Mouse (Mus musculus) stomach, embryonic 14.5 days (tissue): Measurements from ENCODE around the gene Krt9. TPM values are rescaled to one million over a fixed set of nuclear protein-coding genes. Genes with fewer than 3 reads are reported as not detected.

Source experiments
- ATAC-seq: fragments of 200-750 bp; cut with Nextera tagmentation; 2 replicates; pipeline ENCODE4 v1.8.0; 2017; ENCODE audit warnings: low read depth, moderate TSS enrichment; ENCODE audit not compliant: insufficient number of reproducible peaks, insufficient read depth, low FRiP score
- H3K27ac ChIP-seq: fragments of 300-500 bp; sonication (generic); 2 replicates; pipeline ENCODE4 v1.5.1; 2014; ENCODE audit warnings: mild to moderate bottlenecking, low read length, moderate library complexity, mixed read lengths
- H3K27me3 ChIP-seq: fragments of 300-500 bp; sonication (generic); 2 replicates; pipeline ENCODE4 v1.6.1; 2014; ENCODE audit warnings: low read length, control low read depth, mixed read lengths; ENCODE audit not compliant: control insufficient read depth, insufficient read depth
- H3K36me3 ChIP-seq: fragments of 300-500 bp; sonication (generic); 2 replicates; pipeline ENCODE4 v1.6.1; 2014; ENCODE audit warnings: mild to moderate bottlenecking, control low read depth, low read length, moderate library complexity, mixed read lengths; ENCODE audit not compliant: control insufficient read depth, insufficient read depth
- H3K4me1 ChIP-seq: fragments of 300-500 bp; sonication (generic); 2 replicates; pipeline ENCODE4 v1.6.1; 2014; ENCODE audit warnings: low read length, control low read depth, mixed read lengths; ENCODE audit not compliant: control insufficient read depth, insufficient read depth
- H3K4me2 ChIP-seq: fragments of 300-500 bp; sonication (generic); replicated peaks from 2 replicates; pipeline ENCODE4 v1.6.1; 2014; ENCODE audit warnings: low read depth, low read length, control low read depth
- H3K4me3 ChIP-seq: fragments of 300-500 bp; sonication (generic); 2 replicates; pipeline ENCODE4 v1.5.1; 2014; ENCODE audit warnings: low read depth, low read length, control low read depth
- H3K9ac ChIP-seq: fragments of 300-500 bp; sonication (generic); replicated peaks from 2 replicates; pipeline ENCODE4 v1.6.1; 2014; ENCODE audit warnings: low read depth, mild to moderate bottlenecking, control low read depth, low read length, moderate library complexity, mixed read lengths
- H3K9me3 ChIP-seq: fragments of 300-500 bp; sonication (generic); 2 replicates; pipeline ENCODE4 v1.6.1; 2016; ENCODE audit warnings: low read depth, low read length, control low read depth; ENCODE audit not compliant: control insufficient read depth
- WGBS: fragments of 180-500 bp; shearing (Covaris S2); extraction: QIAGEN DNeasy Blood & Tissue Kit; methylation state at CpG from one replicate; pipeline ENCODE4 v1.1.7; 2014; 5-methylcytosine and 5-hydroxymethylcytosine counted together
- polyA plus RNA-seq: library from polyadenylated mRNA; unstranded; fragments of >200 nt; fragmentation: Nextera tagmentation; extraction: Ambion mirVana; gene quantifications from 2 replicates; pipeline ENCODE4 v1.2.1, GENCODE M21; 2014

The Krt9 gene
- polyA plus RNA-seq, 1 experiment from 2014 or later = not detected

DNA sequence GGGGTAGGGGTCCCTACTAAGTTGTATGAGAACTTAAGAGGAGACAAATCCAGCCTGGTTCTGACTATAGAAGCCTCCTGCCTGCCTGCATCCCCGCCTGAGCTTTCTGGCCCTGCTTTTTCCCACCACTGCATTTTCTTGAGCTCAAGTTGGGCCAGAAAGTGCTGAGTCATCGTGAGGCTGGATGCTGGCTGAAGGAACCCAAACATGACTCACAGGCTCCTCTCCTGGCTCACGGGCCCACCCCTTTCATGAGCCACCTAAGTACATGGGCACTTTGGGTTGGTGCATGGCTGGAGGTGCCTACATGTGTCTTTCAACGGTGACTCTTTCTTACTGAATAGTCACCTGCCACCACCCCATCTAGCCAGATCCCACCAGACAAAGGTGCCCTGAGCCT lies 5.6 kb upstream of the Krt9 start:
- WGBS = 75% methylated on average over 4 of the region's 4 CpGs
- Histone ChIP-seq H3K4me1 (no peaks in the 10 kb centered on the region), H3K9me3 (no peaks in the 10 kb centered on the region), H3K9ac (no peak overlapping the region), H3K36me3 (no peaks in the 10 kb centered on the region), H3K4me2 (no peak overlapping the region), H3K27me3 (no peaks in the 10 kb centered on the region), H3K27ac (no peak overlapping the region), H3K4me3 (no peak overlapping the region)
- ATAC-seq = no peak

DNA sequence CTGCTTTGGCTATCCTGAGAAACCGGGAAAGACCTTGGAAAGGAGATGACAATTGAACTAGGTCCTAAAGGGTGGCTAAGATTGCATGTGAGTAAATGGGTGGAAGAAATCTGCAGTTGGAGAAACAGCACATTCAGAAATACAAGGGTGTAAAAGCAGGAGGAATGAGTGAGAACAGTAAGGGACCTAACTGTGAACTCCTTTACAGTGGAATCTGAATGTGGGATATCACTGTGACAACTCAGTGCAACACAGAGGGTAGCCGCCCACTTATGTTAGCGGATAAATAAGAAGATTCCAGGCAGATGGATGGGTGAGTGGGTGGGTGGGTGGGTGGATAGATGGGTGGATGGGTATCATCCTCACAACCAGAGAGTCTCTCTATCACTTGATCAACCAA lies 1.2 kb downstream of the Krt9 start:
- Histone ChIP-seq H3K4me2 (no peak overlapping the region), H3K4me3 (no peak overlapping the region), H3K9ac (no peak overlapping the region), H3K27me3 (no peaks in the 10 kb centered on the region), H3K9me3 (no peaks in the 10 kb centered on the region), H3K27ac (no peak overlapping the region), H3K4me1 (no peaks in the 10 kb centered on the region), H3K36me3 (no peaks in the 10 kb centered on the region)
- ATAC-seq = no peak
- 91% methylated on average over 3 of the region's 3 CpGs for WGBS

DNA sequence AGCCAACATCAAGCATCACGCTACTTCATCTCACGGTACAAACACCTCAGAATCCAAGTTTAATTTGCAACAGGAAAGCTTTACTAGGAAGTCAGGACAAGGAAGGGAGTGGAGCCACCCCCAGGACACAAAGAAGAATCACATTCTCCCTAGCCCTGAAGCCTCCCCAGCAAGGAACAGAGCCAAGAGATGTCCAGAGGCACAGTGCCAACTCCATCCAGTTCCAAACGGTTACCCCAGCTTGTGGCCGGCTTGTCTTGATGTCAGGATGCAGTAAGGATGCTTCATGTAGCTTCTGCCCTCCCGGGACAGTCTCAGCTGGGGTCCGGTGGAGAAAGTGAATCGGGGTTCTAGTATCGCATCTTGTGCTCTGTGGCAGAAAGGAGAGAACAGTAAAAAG lies 6.3 kb downstream of the Krt9 start:
- Histone ChIP-seq H3K9ac (no peak overlapping the region), H3K27ac (no peak overlapping the region), H3K27me3 (no peaks in the 10 kb centered on the region), H3K36me3 (no peaks in the 10 kb centered on the region), H3K4me1 (no peaks in the 10 kb centered on the region), H3K9me3 (no peaks in the 10 kb centered on the region), H3K4me2 (no peak overlapping the region), H3K4me3 (no peak overlapping the region)
- no peak for ATAC-seq
- WGBS = 87% methylated on average over 8 of the region's 8 CpGs

DNA sequence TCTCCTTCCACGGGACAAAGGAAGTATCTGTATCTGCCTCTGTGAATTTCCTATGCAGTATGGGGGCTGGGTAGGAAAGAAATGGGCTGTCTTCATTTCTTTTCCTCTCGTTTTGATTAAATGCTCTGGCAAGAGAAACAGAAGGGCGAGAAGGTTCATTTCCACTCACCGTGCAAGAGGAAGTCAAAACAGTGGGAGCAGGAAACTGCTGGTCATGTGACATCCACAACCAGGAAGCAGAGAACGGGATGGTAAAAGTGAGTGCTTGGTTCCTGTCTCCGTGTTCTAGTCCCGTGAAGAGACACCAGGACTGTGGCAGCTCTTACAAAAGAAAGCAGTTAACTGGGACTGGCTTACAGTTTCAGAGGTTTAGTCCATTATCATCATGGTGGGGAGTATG lies 11.3 kb downstream of the Krt9 start:
- ATAC-seq = no peak
- no peak overlapping the region for H3K9ac ChIP-seq
- H3K9me3 ChIP-seq = no peaks in the 10 kb centered on the region
- H3K27me3 ChIP-seq = no peaks in the 10 kb centered on the region
- no peaks in the 10 kb centered on the region for H3K4me1 ChIP-seq
- H3K27ac ChIP-seq = no peak overlapping the region
- no peak overlapping the region for H3K4me2 ChIP-seq
- no peaks in the 10 kb centered on the region for H3K36me3 ChIP-seq
- H3K4me3 ChIP-seq = no peak overlapping the region
- 70% methylated on average over 7 of the region's 7 CpGs for WGBS

DNA sequence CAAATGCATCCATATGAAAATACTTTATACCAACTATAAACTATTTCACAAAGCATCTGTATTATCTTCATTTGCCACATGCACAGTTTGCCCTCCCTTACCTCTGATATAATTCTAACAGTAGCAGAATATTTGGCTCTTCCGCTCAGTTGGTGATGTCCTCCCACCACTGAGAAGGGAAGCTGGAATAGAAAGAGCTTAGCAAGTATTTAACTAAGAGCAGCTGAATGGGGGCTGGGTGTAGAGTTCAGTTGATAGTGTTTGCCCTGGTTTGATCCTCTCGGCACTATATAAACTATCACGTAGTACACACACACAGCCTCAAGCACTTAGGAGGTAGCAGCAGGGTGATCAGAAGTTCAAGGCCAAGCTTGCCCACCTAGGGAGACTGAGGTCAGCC lies 13.8 kb downstream of the Krt9 start:
- 38% methylated on average over 3 of the region's 3 CpGs for WGBS

DNA sequence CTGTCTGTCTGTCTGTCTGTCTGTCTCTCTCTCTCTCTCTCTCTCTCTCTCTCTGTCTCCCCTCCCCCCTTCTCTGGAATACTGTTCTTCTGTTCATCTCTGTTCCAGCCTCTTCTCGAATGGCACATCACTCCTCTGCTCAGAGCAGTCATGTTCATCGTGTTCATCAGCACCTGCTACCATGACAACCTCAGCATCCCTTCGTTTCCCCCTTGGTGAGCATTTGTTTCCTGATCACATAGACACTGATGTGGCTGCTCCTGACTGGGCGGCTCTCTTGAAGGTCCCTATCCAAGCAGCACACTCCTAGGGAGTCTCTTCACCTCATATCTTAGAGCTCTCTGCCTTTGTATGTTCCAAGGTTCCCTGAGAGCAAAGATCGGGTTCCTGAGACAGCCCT lies 14.7 kb downstream of the Krt9 start:
- no peaks in the 10 kb centered on the region for H3K9me3 ChIP-seq
- no peaks in the 10 kb centered on the region for H3K36me3 ChIP-seq
- no peaks in the 10 kb centered on the region for H3K27me3 ChIP-seq
- no peaks in the 10 kb centered on the region for H3K4me1 ChIP-seq
- 81% methylated on average over 5 of the region's 5 CpGs for WGBS
- H3K9ac ChIP-seq = no peak overlapping the region
- no peak overlapping the region for H3K27ac ChIP-seq
- no peak overlapping the region for H3K4me2 ChIP-seq
- H3K4me3 ChIP-seq = no peak overlapping the region
- ATAC-seq = no peak

More for the DNA sequence above, 13.8 kb downstream of the Krt9 start:
- no peaks in the 10 kb centered on the region for H3K36me3 ChIP-seq
- H3K27me3 ChIP-seq = no peaks in the 10 kb centered on the region
- no peak overlapping the region for H3K4me2 ChIP-seq
- H3K9ac ChIP-seq = no peak overlapping the region
- no peak overlapping the region for H3K27ac ChIP-seq
- H3K4me3 ChIP-seq = no peak overlapping the region
- no peaks in the 10 kb centered on the region for H3K9me3 ChIP-seq
- no peaks in the 10 kb centered on the region for H3K4me1 ChIP-seq
- no peak for ATAC-seq

DNA sequence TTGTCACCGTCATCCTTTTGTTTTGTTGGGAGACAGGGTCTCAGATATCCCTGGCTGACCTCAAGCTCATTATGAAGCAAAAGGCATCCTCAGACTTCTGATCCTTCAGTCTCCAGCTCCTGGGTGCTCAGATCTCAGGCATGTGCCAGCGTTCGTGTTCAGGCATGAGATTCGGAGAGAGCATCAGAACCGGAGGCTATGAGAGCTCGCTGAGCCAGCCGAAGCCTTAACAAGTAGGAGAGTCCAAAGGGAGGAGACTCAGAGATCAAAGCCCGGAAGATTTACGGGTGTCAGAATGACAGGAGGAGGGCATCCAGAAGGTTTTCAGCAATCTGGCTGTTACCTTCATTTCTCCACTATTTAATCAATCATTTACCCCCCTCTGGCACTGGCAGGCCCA lies 16.3 kb downstream of the Krt9 start:
- Histone ChIP-seq H3K36me3 (no peaks in the 10 kb centered on the region), H3K9me3 (no peaks in the 10 kb centered on the region), H3K4me1 (no peaks in the 10 kb centered on the region), H3K4me2 (no peak overlapping the region), H3K27ac (no peak overlapping the region), H3K9ac (no peak overlapping the region), H3K27me3 (no peaks in the 10 kb centered on the region), H3K4me3 (no peak overlapping the region)
- WGBS = 49% methylated on average over 9 of the region's 9 CpGs
- no peak for ATAC-seq

DNA sequence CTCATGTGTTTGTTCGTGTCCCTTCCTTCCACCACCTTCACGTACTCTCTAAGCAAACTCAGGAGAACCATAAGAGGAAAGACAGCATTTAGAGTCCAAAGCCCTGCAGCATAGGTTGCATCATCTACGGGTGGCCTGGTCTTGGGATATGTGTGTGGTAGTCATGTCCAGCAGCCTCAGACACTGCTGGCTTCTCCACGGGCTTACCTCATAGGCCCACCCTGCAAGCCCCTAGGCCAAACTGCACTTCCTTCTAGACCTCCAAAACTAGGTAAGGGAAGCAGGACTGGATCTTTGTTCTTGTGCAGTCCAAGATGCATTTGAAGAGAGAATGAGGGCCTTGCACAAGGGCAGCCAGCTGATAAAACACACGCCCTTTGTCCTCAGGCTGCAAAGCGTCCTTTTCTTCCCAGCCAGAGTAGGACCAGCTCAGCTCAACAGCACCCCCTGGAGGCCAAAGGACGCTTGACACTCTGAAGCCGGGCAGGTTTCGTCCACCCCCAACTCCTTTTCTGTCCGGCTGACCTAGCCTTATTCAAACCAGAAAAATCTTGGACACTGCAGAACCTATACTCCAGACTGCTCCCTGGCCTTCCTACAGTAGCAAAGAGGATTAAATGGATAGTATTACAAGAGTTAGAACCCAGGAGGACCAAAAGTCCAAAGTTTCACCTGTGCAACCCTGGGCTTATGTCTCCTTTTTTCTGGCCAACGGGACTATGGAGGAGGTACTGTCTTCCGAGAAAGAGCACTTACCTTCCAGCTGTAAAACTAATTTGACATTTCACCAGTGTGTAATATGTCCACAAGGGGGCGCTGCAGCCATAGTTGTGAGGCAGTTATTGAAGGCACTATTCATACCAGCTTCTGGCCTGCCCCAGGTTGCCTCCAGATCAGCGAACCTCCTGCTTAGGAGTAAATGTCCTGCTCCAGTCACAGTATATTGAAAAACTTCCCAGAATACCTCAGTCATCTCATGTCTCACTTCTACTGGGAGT lies 24.0 kb downstream of the Krt9 start:
- 26% methylated on average over 14 of the region's 14 CpGs for WGBS
- no peak overlapping the region for H3K9ac ChIP-seq

More for the DNA sequence above, 24.0 kb downstream of the Krt9 start:
- Histone ChIP-seq H3K4me1 (peaks cover 3% of the 10 kb centered on the region), H3K36me3 (no peaks in the 10 kb centered on the region), H3K4me3 (no peak overlapping the region), H3K9me3 (no peaks in the 10 kb centered on the region), H3K27me3 (no peaks in the 10 kb centered on the region), H3K27ac (peak overlapping the region; percentile 75), H3K4me2 (no peak overlapping the region)
- no peak for ATAC-seq
